Mouse (Mus musculus): ENCODE results near the gene Trpt1.

The Trpt1 gene

DNA sequence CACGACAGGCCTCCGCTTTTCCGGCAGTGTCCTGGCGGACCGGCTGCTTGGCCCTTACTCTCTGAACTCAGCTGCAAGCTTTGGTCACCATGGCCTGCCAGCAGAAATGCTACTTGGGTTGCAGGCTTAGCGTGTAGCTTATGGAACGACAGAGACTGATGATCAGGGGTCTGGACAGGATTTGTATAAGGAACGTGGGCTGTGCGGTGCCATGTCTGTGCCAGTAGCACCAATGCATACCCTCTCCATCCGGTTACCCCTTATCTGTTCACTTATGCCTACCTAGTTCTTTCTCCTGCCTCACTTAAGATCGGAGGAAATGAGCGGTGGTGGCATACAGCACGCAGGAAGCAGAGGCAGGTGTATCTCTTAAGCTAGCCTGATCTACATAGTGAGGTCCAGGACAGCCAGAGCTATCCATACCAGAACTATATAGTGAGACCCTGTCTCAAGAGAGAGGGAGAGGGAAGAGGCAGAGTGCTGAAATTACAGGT lies 44.8 kb downstream of the Trpt1 start:
- no peak for DNase-seq (ENCODE audit: low spot score)

DNA sequence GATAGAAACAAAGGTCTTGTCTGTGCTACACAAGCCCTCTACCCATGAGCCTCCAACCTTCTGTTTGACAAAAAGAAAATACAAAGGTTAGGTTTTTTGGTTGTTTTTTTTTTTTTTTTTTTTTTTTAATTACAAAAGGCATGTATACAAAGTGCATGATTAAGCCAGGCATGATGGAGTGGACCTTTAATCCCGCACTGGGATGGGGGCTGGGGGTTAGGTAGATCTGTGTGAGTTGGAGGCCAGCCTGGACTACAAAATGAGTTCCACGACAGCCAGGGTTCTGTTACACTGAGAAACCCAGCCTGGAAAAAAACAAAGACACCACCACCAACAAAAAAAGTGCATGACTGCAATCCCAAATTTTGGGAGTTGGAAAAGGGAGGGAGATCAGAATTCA lies 45.2 kb downstream of the Trpt1 start:
- DNase-seq (ENCODE audit: low spot score) = no peak

DNA sequence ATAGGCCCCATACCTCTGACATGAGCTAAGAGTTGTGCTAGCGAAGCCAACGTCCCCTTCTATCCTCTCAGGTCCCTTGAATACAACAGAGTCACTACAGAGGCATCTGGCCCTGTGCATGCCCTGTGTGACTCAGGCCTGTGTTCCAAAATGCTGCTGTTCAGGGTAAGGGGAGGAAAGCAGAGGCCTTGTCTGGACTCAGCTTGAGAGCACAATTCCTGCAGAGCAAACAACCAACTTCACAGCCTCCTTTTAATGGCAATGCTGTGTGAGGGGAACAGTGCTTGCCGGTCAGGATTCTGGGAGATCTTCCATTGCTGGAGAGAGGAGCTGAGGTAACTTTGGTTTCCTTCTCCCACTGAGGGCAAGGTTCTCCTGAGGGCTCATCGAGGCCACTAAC lies 48.3 kb downstream of the Trpt1 start:
- no peak for DNase-seq (ENCODE audit: low spot score)

GRCm38 (mm10) chr19:7044706-7045105 lies 48.8 kb downstream of the Trpt1 start:
- no peak for DNase-seq (ENCODE audit: low spot score)

Data from spleen, adult 12 weeks (tissue).